Mouse (Mus musculus): Measurements from ENCODE around the gene Atrnl1.
"Not testable (repeated sequence)": the region's sequence is repeated elsewhere in the genome, so short reads cannot be mapped to it uniquely, and the experiment has no call there.

Atrnl1 gene

GRCm38 (mm10) chr19:57610058-57610475 lies 767 bp upstream of the Atrnl1 start:
- DNase-seq, result no peak

GRCm38 (mm10) chr19:57611291-57612178 lies 701 bp downstream of the Atrnl1 start:
- DNase-seq, result peak; percentile 12

- no peak for DNase-seq
Measured at GRCm38 (mm10) chr19:57612179-57612472, 1.3 kb downstream of the Atrnl1 start.

- DNase-seq, result no peak
Measured at GRCm38 (mm10) chr19:57615972-57616621, 5.3 kb downstream of the Atrnl1 start.

GRCm38 (mm10) chr19:57619088-57619487 lies 8.3 kb downstream of the Atrnl1 start:
- no peak for DNase-seq

- DNase-seq, result no peak
Measured at GRCm38 (mm10) chr19:57621814-57622213, 11.0 kb downstream of the Atrnl1 start.

- DNase-seq, result no peak
Measured at GRCm38 (mm10) chr19:57625738-57626137, 14.9 kb downstream of the Atrnl1 start.

- no peak for DNase-seq
Measured at GRCm38 (mm10) chr19:57627251-57627650, 16.4 kb downstream of the Atrnl1 start.

- DNase-seq, result no peak
Measured at GRCm38 (mm10) chr19:57642536-57642935, 31.7 kb downstream of the Atrnl1 start.

GRCm38 (mm10) chr19:57642980-57643379 lies 32.1 kb downstream of the Atrnl1 start:
- DNase-seq, result no peak

GRCm38 (mm10) chr19:57648202-57648943 lies 37.5 kb downstream of the Atrnl1 start:
- no peak for DNase-seq

GRCm38 (mm10) chr19:57648944-57649271 lies 38.1 kb downstream of the Atrnl1 start:
- DNase-seq, result no peak

- DNase-seq, result peak; percentile 15
Measured at GRCm38 (mm10) chr19:57655083-57655482, 44.2 kb downstream of the Atrnl1 start.

- no peak for DNase-seq
Measured at GRCm38 (mm10) chr19:57655491-57655890, 44.7 kb downstream of the Atrnl1 start.

- DNase-seq, result no peak
Measured at GRCm38 (mm10) chr19:57657426-57658087, 46.7 kb downstream of the Atrnl1 start.

GRCm38 (mm10) chr19:57658111-57659091 lies 47.6 kb downstream of the Atrnl1 start:
- no peak for DNase-seq

- DNase-seq, result no peak
Measured at GRCm38 (mm10) chr19:57667011-57667410, 56.2 kb downstream of the Atrnl1 start.

GRCm38 (mm10) chr19:57667946-57668345 lies 57.1 kb downstream of the Atrnl1 start:
- no peak for DNase-seq

- no peak for DNase-seq
Measured at GRCm38 (mm10) chr19:57679455-57679854, 68.6 kb downstream of the Atrnl1 start.

- DNase-seq, result no peak
Measured at GRCm38 (mm10) chr19:57686596-57686995, 75.8 kb downstream of the Atrnl1 start.

- no peak for DNase-seq
Measured at GRCm38 (mm10) chr19:57692566-57692965, 81.7 kb downstream of the Atrnl1 start.

GRCm38 (mm10) chr19:57696781-57697180 lies 85.9 kb downstream of the Atrnl1 start:
- DNase-seq, result not testable (repeated sequence)
